Comparison of ENCODE assay signal across 9 mouse cellular contexts in genomic region chr10:83183634-83184479, GRCm38 (mm10).
DNase-seq lines count a peak whose midpoint lies in the region; ATAC-seq lines count a peak whose summit lies in the region.
"Had no signal": no experiment of that assay in that cellular context is flagged by ENCODE, and none has a peak within 500 bp of the region (broad histone marks: within the 10 kb centered on the region; RNA-seq: fewer than 3 reads in every experiment).

No protein-coding gene starts in this region.

- peaks cover 38% of the 10 kb centered on the region for H3K4me1 ChIP-seq in heart, embryonic 10.5 days

- H3K36me3 ChIP-seq in heart, embryonic 10.5 days: peaks cover 3% of the 10 kb centered on the region; the same call in 1 of the 2 replicates

- DNase-seq in heart, embryonic 10.5 days (ENCODE audit: low spot score): no peak
- DNase-seq in heart, adult 11 months: no peak
- DNase-seq in CD4-positive helper T cell, adult 2 months (ENCODE audit: low read depth, low spot score): peak; percentile 34
- DNase-seq in induced T-regulatory cell, adult 2 months (ENCODE audit: low read depth): peak; percentile 26
- no peak for DNase-seq in adrenal gland, postnatal 14 days
- DNase-seq: gastrocnemius, postnatal 14 days had no signal

- H3K27ac ChIP-seq in heart, embryonic 10.5 days: peak overlapping the region; percentile 56; the same call in 1 of the 2 replicates

- peaks cover 7% of the 10 kb centered on the region; the same call in 1 of the 2 replicates for H3K27me3 ChIP-seq in heart, embryonic 10.5 days (ENCODE audit: insufficient read depth, poor library complexity, severe bottlenecking)

- 56% methylated on average over 12 of the region's 12 CpGs for WGBS in heart, embryonic 10.5 days

- no peak overlapping the region for H3K4me3 ChIP-seq in heart, embryonic 10.5 days

- H3K9me3 ChIP-seq in heart, embryonic 10.5 days: no peaks in the 10 kb centered on the region

- peak; percentile 21; the same call in 1 of the 2 replicates for ATAC-seq in monocyte, adult 5-6 weeks (replicated peaks; ENCODE audit: insufficient number of reproducible peaks, low FRiP score, low TSS enrichment, poor library complexity, severe bottlenecking)
- no peak for ATAC-seq in erythroid progenitor cell, adult 5-6 weeks (replicated peaks; ENCODE audit: low FRiP score, poor library complexity, severe bottlenecking)
- ATAC-seq in erythroblast, adult 5-6 weeks (replicated peaks; ENCODE audit: low FRiP score, poor library complexity, severe bottlenecking): no peak

Comparison
In these comparisons a context has a peak if more than half of its experiments do, and no peak if none do; other contexts are left out.
1. DNase-seq: peak in CD4-positive helper T cell, adult 2 months (single experiment) and induced T-regulatory cell, adult 2 months (single experiment); none in heart, embryonic 10.5 days (single experiment), heart, adult 11 months (single experiment) and adrenal gland, postnatal 14 days (single experiment).